Mouse (Mus musculus): ENCODE results near the gene Zbtb16. TPM values are rescaled to one million over a fixed set of nuclear protein-coding genes. Genes with fewer than 3 reads are reported as not detected.

Gene Zbtb16
- total and polyA plus RNA-seq, 3 experiments: 15.7 to 150 (median 149) TPM

DNA sequence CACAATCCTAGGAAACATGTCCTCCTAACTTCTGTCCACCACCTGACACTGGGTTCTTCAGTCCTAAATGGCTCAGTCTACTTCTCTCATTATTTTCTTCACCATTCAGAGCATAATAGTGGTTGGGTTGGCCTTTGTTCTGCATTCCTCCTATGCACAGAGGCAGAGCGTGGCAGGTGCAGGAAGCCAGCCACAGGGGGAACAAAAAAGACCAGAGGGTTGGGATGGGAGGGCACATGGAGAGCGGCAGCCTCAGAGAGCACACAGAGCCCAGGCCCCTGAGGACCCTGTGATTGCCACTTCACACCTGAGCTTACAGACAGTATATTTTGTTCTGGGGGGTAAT, 138.6 kb downstream of the Zbtb16 start:
- no peaks in the 10 kb centered on the region; the same call in none of the 2 replicates for H3K4me1 ChIP-seq (ENCODE audit: control insufficient read depth, insufficient read depth, low read length)
- peaks cover 3% of the 10 kb centered on the region; the same call in 1 of the 2 replicates for H3K36me3 ChIP-seq (ENCODE audit: control insufficient read depth, insufficient read depth, low read length)
- H3K79me2 ChIP-seq (replicated peaks; ENCODE audit: control insufficient read depth, insufficient read depth, low read length): peaks cover 2% of the 10 kb centered on the region
- no peak overlapping the region for H3K4me3 ChIP-seq
- WGBS: 84% methylated on average over 2 of the region's 2 CpGs
- DNase-seq: no peak
- H3K27ac ChIP-seq: no peak overlapping the region
- H3K9ac ChIP-seq (ENCODE audit: low read depth, low read length): no peak overlapping the region
- TF ChIP-seq CTCF (IDR thresholded peaks at IDR 0.05) (no peak), EP300 (IDR thresholded peaks at IDR 0.05; ENCODE audit: insufficient read depth, low read depth, low read length) (no peak), POLR2A (IDR thresholded peaks at IDR 0.05; ENCODE audit: insufficient read depth, low read depth, low read length) (no peak)
- intact Hi-C loops (cut with DNase I): no loop called here
- no peaks in the 10 kb centered on the region for H3K27me3 ChIP-seq (ENCODE audit: control insufficient read depth, insufficient read depth, low read length)

DNA sequence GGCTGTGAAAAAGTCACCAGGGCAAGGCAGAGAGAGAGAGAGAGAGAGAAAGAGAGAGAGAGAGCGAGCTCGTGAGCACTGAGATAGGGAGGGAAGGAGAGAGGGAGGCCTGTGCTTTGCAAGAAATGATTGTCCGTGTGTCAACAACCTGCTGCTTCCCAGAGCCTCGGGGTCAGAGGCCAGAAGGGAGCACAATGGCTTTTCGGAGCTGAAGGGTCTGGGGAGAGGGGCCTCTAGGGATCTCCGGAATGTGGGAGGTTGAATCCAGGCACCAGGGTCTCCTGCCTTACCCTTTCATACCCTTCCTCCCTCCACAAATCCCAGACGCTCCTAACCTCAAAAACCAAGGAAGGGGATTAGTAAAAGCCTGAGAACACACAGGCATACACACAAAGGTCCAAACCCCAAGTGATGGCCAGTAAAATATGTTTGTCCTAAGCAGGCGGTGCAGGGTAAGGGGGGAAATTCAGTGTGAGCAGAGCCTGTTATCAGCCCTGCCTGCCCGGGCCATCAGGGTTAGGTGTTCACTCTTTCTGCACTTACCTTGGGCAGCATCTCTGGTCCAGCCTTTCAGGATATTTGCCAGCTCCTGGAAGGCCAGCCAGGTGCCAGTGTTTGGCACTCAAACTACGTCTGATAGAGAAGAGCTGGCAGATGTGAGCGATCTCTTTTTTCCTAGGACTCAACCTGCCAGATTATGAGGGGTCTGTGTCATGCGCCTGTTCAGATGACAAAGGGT, 139.1 kb downstream of the Zbtb16 start:
- DNase-seq: no peak
- no peaks in the 10 kb centered on the region for H3K27me3 ChIP-seq (ENCODE audit: control insufficient read depth, insufficient read depth, low read length)
- 64% methylated on average over 12 of the region's 12 CpGs for WGBS
- no peak overlapping the region for H3K27ac ChIP-seq
- H3K36me3 ChIP-seq (ENCODE audit: control insufficient read depth, insufficient read depth, low read length): peaks cover 3% of the 10 kb centered on the region; the same call in 1 of the 2 replicates
- peaks cover 2% of the 10 kb centered on the region for H3K79me2 ChIP-seq (replicated peaks; ENCODE audit: control insufficient read depth, insufficient read depth, low read length)
- no peak overlapping the region for H3K4me3 ChIP-seq
- H3K4me1 ChIP-seq (ENCODE audit: control insufficient read depth, insufficient read depth, low read length): no peaks in the 10 kb centered on the region; the same call in none of the 2 replicates
- H3K9ac ChIP-seq (ENCODE audit: low read depth, low read length): no peak overlapping the region
- intact Hi-C loops (cut with DNase I): no loop called here
- no peak for TF ChIP-seq POLR2A (IDR thresholded peaks at IDR 0.05; ENCODE audit: insufficient read depth, low read depth, low read length)
- no peak for TF ChIP-seq CTCF (IDR thresholded peaks at IDR 0.05)
- TF ChIP-seq EP300 (IDR thresholded peaks at IDR 0.05; ENCODE audit: insufficient read depth, low read depth, low read length): no peak

DNA sequence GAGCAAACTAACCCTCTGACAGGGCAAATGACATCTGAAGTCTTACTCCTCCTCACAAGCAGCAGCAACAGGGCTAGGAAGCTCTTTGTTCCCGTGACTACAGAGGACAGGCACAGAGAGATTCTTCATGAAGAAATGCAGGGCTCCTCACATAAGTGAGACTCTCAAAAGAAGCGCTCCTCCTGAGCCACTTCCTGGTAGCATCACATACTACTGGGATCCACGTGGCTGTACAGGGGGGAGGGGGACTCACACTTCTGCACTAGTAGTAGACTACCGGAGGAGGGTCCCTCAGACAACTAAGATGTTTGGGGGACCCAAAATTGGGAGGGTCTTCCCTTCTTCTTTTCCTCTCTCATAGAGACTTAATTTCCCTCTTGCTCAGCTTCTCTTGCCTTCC, 139.7 kb downstream of the Zbtb16 start:
- Histone ChIP-seq H3K27me3 (ENCODE audit: control insufficient read depth, insufficient read depth, low read length) (no peaks in the 10 kb centered on the region), H3K9ac (ENCODE audit: low read depth, low read length) (no peak overlapping the region), H3K4me1 (ENCODE audit: control insufficient read depth, insufficient read depth, low read length) (no peaks in the 10 kb centered on the region; the same call in none of the 2 replicates), H3K36me3 (ENCODE audit: control insufficient read depth, insufficient read depth, low read length) (peaks cover 3% of the 10 kb centered on the region; the same call in 1 of the 2 replicates), H3K27ac (no peak overlapping the region), H3K4me3 (no peak overlapping the region), H3K79me2 (replicated peaks; ENCODE audit: control insufficient read depth, insufficient read depth, low read length) (peaks cover 2% of the 10 kb centered on the region)
- WGBS: 68% methylated on average over 4 of the region's 4 CpGs
- TF ChIP-seq POLR2A (IDR thresholded peaks at IDR 0.05; ENCODE audit: insufficient read depth, low read depth, low read length): no peak
- no peak for TF ChIP-seq CTCF (IDR thresholded peaks at IDR 0.05)
- no peak for TF ChIP-seq EP300 (IDR thresholded peaks at IDR 0.05; ENCODE audit: insufficient read depth, low read depth, low read length)
- intact Hi-C loops (cut with DNase I): no loop called here
- no peak for DNase-seq

DNA sequence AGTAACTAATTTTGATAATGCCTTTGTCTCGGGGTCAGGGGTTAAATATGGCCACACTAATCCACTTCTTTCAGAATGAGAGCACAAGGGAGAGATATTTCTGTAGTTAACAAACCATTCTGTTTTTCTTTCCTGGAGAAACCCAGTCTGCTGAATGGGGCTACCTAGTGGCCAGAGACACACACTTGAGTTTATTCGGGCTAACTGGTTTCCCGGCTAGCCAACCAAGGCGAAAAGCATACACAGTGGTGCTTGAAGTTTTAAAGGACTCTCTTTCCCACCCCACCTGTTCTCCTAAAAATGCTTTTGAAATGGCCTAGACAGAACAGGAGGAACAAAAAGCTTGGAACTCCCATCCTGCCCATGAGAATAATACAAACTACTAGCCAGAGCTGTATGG, 140.2 kb downstream of the Zbtb16 start:
- peaks cover 2% of the 10 kb centered on the region for H3K79me2 ChIP-seq (replicated peaks; ENCODE audit: control insufficient read depth, insufficient read depth, low read length)
- H3K4me3 ChIP-seq: no peak overlapping the region
- intact Hi-C loops (cut with DNase I): no loop called here
- 93% methylated on average over 4 of the region's 4 CpGs for WGBS
- H3K9ac ChIP-seq (ENCODE audit: low read depth, low read length): no peak overlapping the region
- no peaks in the 10 kb centered on the region for H3K27me3 ChIP-seq (ENCODE audit: control insufficient read depth, insufficient read depth, low read length)
- no peaks in the 10 kb centered on the region; the same call in none of the 2 replicates for H3K4me1 ChIP-seq (ENCODE audit: control insufficient read depth, insufficient read depth, low read length)
- TF ChIP-seq POLR2A (IDR thresholded peaks at IDR 0.05; ENCODE audit: insufficient read depth, low read depth, low read length) (no peak), CTCF (IDR thresholded peaks at IDR 0.05) (no peak), EP300 (IDR thresholded peaks at IDR 0.05; ENCODE audit: insufficient read depth, low read depth, low read length) (no peak)
- H3K36me3 ChIP-seq (ENCODE audit: control insufficient read depth, insufficient read depth, low read length): peaks cover 3% of the 10 kb centered on the region; the same call in 1 of the 2 replicates
- no peak for DNase-seq
- no peak overlapping the region for H3K27ac ChIP-seq

DNA sequence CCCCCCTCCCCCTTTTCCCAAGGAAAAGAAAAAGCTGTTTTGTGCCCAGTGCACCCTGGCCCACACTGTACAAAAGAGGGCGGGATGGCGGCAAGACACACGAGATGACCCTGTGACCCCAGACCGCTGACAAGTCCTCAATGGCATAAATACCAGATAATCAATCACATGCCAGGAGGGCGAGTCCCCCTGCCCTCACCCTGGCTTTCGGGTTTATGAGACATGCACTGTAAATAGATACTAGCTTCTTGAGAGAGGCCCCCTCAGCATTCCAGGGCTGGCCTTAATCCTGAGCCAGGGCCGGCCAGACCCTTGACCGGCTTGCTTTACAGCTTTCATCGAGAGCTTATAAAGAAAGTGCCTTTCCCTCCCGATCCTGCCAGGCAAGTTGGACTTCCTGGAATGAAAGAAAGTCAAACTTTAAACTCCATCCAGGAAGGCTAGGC, 141.4 kb downstream of the Zbtb16 start:
- H3K27me3 ChIP-seq (ENCODE audit: control insufficient read depth, insufficient read depth, low read length): no peaks in the 10 kb centered on the region
- no peak overlapping the region for H3K4me3 ChIP-seq
- H3K9ac ChIP-seq (ENCODE audit: low read depth, low read length): no peak overlapping the region
- DNase-seq: no peak
- H3K36me3 ChIP-seq (ENCODE audit: control insufficient read depth, insufficient read depth, low read length): peaks cover 5% of the 10 kb centered on the region; the same call in 1 of the 2 replicates
- peaks cover 2% of the 10 kb centered on the region for H3K79me2 ChIP-seq (replicated peaks; ENCODE audit: control insufficient read depth, insufficient read depth, low read length)
- H3K4me1 ChIP-seq (ENCODE audit: control insufficient read depth, insufficient read depth, low read length): peaks cover 4% of the 10 kb centered on the region; the same call in 1 of the 2 replicates
- intact Hi-C loops (cut with DNase I): loop anchor here (1.0 to 5.0 kb wide), 2 partner anchors 23 to 37 kb away; no protein-coding TSS in a partner anchor
- WGBS: 52% methylated on average over 10 of the region's 10 CpGs
- no peak for TF ChIP-seq CTCF (IDR thresholded peaks at IDR 0.05)
- TF ChIP-seq POLR2A (IDR thresholded peaks at IDR 0.05; ENCODE audit: insufficient read depth, low read depth, low read length): no peak
- TF ChIP-seq EP300 (IDR thresholded peaks at IDR 0.05; ENCODE audit: insufficient read depth, low read depth, low read length): no peak
- H3K27ac ChIP-seq: no peak overlapping the region

DNA sequence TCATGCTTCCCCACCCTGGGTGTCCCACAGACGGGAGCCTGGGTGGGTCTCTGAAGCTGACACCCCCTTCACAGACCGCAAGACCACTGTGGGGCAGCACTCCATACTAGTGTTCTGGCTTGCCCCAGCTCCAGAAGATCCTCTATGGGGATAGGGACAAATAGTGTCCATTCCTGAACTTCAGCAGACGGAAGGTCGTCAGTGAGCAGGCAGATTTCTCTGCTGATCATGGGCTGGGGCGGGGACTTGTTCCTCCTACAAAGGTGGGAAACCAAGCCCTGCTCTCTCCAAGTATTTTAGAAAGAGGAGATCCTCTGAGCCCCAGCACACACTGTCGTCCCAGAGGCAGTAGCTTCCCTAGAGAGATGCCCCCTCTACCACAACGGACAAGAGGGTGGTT, 142.3 kb downstream of the Zbtb16 start:
- no peaks in the 10 kb centered on the region for H3K27me3 ChIP-seq (ENCODE audit: control insufficient read depth, insufficient read depth, low read length)

More for the DNA sequence above, 142.3 kb downstream of the Zbtb16 start:
- TF ChIP-seq POLR2A (IDR thresholded peaks at IDR 0.05; ENCODE audit: insufficient read depth, low read depth, low read length) (no peak), EP300 (IDR thresholded peaks at IDR 0.05; ENCODE audit: insufficient read depth, low read depth, low read length) (no peak), CTCF (IDR thresholded peaks at IDR 0.05) (no peak)
- no peak overlapping the region for H3K27ac ChIP-seq
- no peak overlapping the region for H3K4me3 ChIP-seq
- peaks cover 2% of the 10 kb centered on the region for H3K79me2 ChIP-seq (replicated peaks; ENCODE audit: control insufficient read depth, insufficient read depth, low read length)
- no peak for DNase-seq
- H3K36me3 ChIP-seq (ENCODE audit: control insufficient read depth, insufficient read depth, low read length): peaks cover 8% of the 10 kb centered on the region; the same call in 1 of the 2 replicates
- intact Hi-C loops (cut with DNase I): loop anchor here (1.0 to 5.0 kb wide), 2 partner anchors 24 to 36 kb away; no protein-coding TSS in a partner anchor
- H3K4me1 ChIP-seq (ENCODE audit: control insufficient read depth, insufficient read depth, low read length): peaks cover 7% of the 10 kb centered on the region
- H3K9ac ChIP-seq (ENCODE audit: low read depth, low read length): no peak overlapping the region
- 86% methylated on average over 7 of the region's 7 CpGs for WGBS
